Mouse (Mus musculus) heart, postnatal 0 days (tissue): Measurements from ENCODE around the gene Xrra1. TPM values are rescaled to one million over a fixed set of nuclear protein-coding genes. Genes with fewer than 3 reads are reported as not detected.

Source experiments
- ATAC-seq: fragments of 200-750 bp; cut with Nextera tagmentation; 2 replicates; pipeline ENCODE4 v1.8.0; 2017; ENCODE audit warnings: low read depth, moderate number of reproducible peaks, moderate library complexity; ENCODE audit not compliant: insufficient read depth
- DNase-seq: peaks from one replicate; pipeline ENCODE4 v3.0.0-alpha.2; 2016; ENCODE audit warnings: low spot score
- H3K27ac ChIP-seq: fragments of 300-500 bp; sonication (generic); 2 replicates; pipeline ENCODE4 v1.5.1; 2014; ENCODE audit warnings: low read depth, mild to moderate bottlenecking
- H3K27me3 ChIP-seq: fragments of 300-500 bp; sonication (generic); 2 replicates; pipeline ENCODE4 v1.6.1; 2014; ENCODE audit warnings: low read length, mixed read lengths; ENCODE audit not compliant: control insufficient read depth, insufficient read depth
- H3K36me3 ChIP-seq: fragments of 300-500 bp; sonication (generic); replicated peaks from 2 replicates; pipeline ENCODE4 v1.6.1; 2014; ENCODE audit warnings: low read length, mixed read lengths; ENCODE audit not compliant: control insufficient read depth, insufficient read depth
- H3K4me1 ChIP-seq: fragments of 300-500 bp; sonication (generic); 2 replicates; pipeline ENCODE4 v1.6.1; 2014; ENCODE audit warnings: antibody characterized with exemption; ENCODE audit not compliant: control insufficient read depth, insufficient read depth
- H3K4me2 ChIP-seq: fragments of 300-500 bp; sonication (generic); 2 replicates; pipeline ENCODE4 v1.6.1; 2014; ENCODE audit warnings: low read depth, mild to moderate bottlenecking, low read length, moderate library complexity
- H3K4me3 ChIP-seq: fragments of 300-500 bp; sonication (generic); 2 replicates; pipeline ENCODE4 v1.5.1; 2014; ENCODE audit warnings: low read depth, low read length
- H3K9ac ChIP-seq: fragments of 300-500 bp; sonication (generic); replicated peaks from 2 replicates; pipeline ENCODE4 v1.6.1; 2014; ENCODE audit warnings: low read depth, low read length, mixed read lengths
- H3K9me3 ChIP-seq: fragments of 300-500 bp; sonication (generic); replicated peaks from 2 replicates; pipeline ENCODE4 v1.6.1; 2016; ENCODE audit warnings: low read length; ENCODE audit not compliant: control insufficient read depth
- CTCF ChIP-seq: IDR thresholded peaks from 2 replicates; pipeline ENCODE4 v1.5.1; 2016; ENCODE audit warnings: antibody characterized with exemption, control low read depth, low read depth
- EP300 ChIP-seq: IDR thresholded peaks from 2 replicates; pipeline ENCODE4 v1.6.1; 2016; ENCODE audit warnings: antibody characterized with exemption, low read depth
- WGBS: fragments of 180-500 bp; shearing (Covaris S2); extraction: QIAGEN DNeasy Blood & Tissue Kit; methylation state at CpG from one replicate; pipeline ENCODE4 v1.1.7; 2014; 5-methylcytosine and 5-hydroxymethylcytosine counted together
- polyA plus RNA-seq: library from polyadenylated mRNA; unstranded; fragments of >200 nt; fragmentation: Nextera tagmentation; extraction: Ambion mirVana; gene quantifications from 2 replicates; pipeline ENCODE4 v1.2.1, GENCODE M21; 2015
- total RNA-seq: library from RNA; depleted of rRNA; stranded (reverse); fragments of >200 nt; gene quantifications from 2 replicates; pipeline ENCODE4 v1.2.3, GENCODE M21; 2014; ENCODE audit warnings: low replicate concordance; rRNA removed

Xrra1 gene
- total and polyA plus RNA-seq, 2 experiments from 2014 or later, result 0.08 TPM; not detected in 1

- TF ChIP-seq CTCF, result no peak
- TF ChIP-seq EP300, result peak; percentile 63
- peak overlapping the region; percentile 78 for H3K27ac ChIP-seq
- DNase-seq, result no peak
- no peak for ATAC-seq
- no peak overlapping the region for H3K4me2 ChIP-seq
- H3K27me3 ChIP-seq, result no peaks in the 10 kb centered on the region
- no peaks in the 10 kb centered on the region for H3K9me3 ChIP-seq
- H3K4me1 ChIP-seq, result peaks cover 33% of the 10 kb centered on the region
- WGBS, result 55% methylated on average over 8 of the region's 8 CpGs
- H3K4me3 ChIP-seq, result no peak overlapping the region
- H3K36me3 ChIP-seq, result no peaks in the 10 kb centered on the region
- no peak overlapping the region for H3K9ac ChIP-seq
Observed at GRCm38 (mm10) chr7:99962536-99963236, 103.8 kb downstream of the Xrra1 start.

GRCm38 (mm10) chr7:99963237-99963860 lies 104.4 kb downstream of the Xrra1 start:
- no peak for DNase-seq
- Histone ChIP-seq H3K27me3 (no peaks in the 10 kb centered on the region), H3K27ac (peak overlapping the region; percentile 78), H3K4me2 (no peak overlapping the region), H3K4me1 (peaks cover 33% of the 10 kb centered on the region), H3K9me3 (no peaks in the 10 kb centered on the region), H3K4me3 (no peak overlapping the region), H3K9ac (no peak overlapping the region), H3K36me3 (no peaks in the 10 kb centered on the region)
- WGBS, result 78% methylated on average over 3 of the region's 3 CpGs
- no peak for ATAC-seq
- no peak for TF ChIP-seq CTCF
- no peak; the same call in 1 of the 2 replicates for TF ChIP-seq EP300

DNA sequence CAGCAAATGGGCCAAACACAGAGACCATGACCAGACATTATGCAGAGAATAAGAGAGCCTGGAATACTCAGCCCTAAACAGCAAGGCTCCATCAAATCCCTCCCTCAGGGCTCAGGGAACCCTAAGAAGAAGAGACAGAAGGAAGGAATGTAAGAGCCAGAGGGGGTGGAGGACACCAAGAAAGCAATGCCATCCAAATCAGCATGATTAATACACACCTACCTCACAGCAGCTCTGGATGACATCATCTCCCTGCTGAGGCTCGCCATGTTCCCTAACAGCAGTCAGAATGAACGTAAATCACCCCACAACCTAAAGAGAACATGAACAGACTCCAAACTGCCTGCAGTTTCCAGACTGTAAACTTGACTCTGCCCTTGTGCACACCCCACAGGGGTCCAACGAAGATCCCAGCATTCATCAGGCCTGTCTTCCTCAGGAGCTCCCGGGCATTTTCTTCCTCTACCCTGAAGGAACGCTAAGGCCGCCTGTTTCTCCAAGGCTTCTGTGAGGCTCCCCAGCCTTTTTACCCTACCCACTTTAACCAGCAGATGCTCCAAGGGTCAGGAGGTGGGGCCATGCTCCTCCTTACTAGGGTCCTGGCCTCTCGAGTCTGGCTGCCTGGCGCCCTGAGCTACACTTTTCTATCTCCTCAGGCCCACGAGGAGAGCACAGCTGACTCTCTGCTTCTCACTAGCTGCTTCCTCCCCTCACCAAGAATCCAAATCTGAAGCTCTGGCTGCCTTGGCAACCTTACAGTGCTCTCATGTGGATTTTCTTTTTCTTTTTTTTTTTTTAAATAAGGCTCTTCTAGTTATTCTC lies 106.3 kb downstream of the Xrra1 start:
- TF ChIP-seq EP300 (no peak), CTCF (no peak)
- WGBS, result 33% methylated on average over 9 of the region's 9 CpGs
- ATAC-seq, result no peak; the same call in 1 of the 2 replicates
- Histone ChIP-seq H3K9ac (no peak overlapping the region), H3K27ac (peak overlapping the region; percentile 65), H3K9me3 (no peaks in the 10 kb centered on the region), H3K4me3 (no peak overlapping the region), H3K36me3 (no peaks in the 10 kb centered on the region), H3K4me1 (peaks cover 33% of the 10 kb centered on the region), H3K27me3 (no peaks in the 10 kb centered on the region), H3K4me2 (no peak overlapping the region)
- no peak for DNase-seq

- Histone ChIP-seq H3K9me3 (no peaks in the 10 kb centered on the region), H3K4me3 (no peak overlapping the region), H3K4me1 (peaks cover 30% of the 10 kb centered on the region), H3K4me2 (no peak overlapping the region), H3K36me3 (no peaks in the 10 kb centered on the region), H3K27me3 (no peaks in the 10 kb centered on the region), H3K27ac (peak overlapping the region; percentile 17; the same call in 1 of the 2 replicates), H3K9ac (no peak overlapping the region; the same call in 1 of the 2 replicates)
- DNase-seq (no peak), ATAC-seq (no peak)
- 66% methylated on average over 9 of the region's 9 CpGs for WGBS
- TF ChIP-seq EP300 (no peak), CTCF (no peak)
Observed at GRCm38 (mm10) chr7:99966011-99966721, 107.2 kb downstream of the Xrra1 start.

Other genes with a start within 250 kb of the Xrra1 start
- 5.2 and 6.4 TPM in 2 replicates for gene Tpbgl, start 232.0 kb upstream of the Xrra1 start, total RNA-seq
- gene Tpbgl, start 232.0 kb upstream of the Xrra1 start, polyA plus RNA-seq, result 0.98 and 1.2 TPM in 2 replicates
- 5.4 and 7.8 TPM in 2 replicates for gene Slco2b1, start 147.8 kb upstream of the Xrra1 start, total RNA-seq
- 2.1 and 2.4 TPM in 2 replicates for gene Slco2b1, start 147.8 kb upstream of the Xrra1 start, polyA plus RNA-seq
- not detected in 2 replicates for gene Olfr520, start 128.8 kb upstream of the Xrra1 start, total RNA-seq
- not detected in 2 replicates for gene Olfr520, start 128.8 kb upstream of the Xrra1 start, polyA plus RNA-seq
- not detected in 2 replicates for gene Olfr521, start 95.6 kb upstream of the Xrra1 start, total RNA-seq
- not detected in 2 replicates for gene Olfr521, start 95.6 kb upstream of the Xrra1 start, polyA plus RNA-seq
- gene Neu3, start 30.7 kb upstream of the Xrra1 start, total RNA-seq, result 3.7 and 4.7 TPM in 2 replicates
- gene Neu3, start 30.7 kb upstream of the Xrra1 start, polyA plus RNA-seq, result 3.0 and 3.3 TPM in 2 replicates
- 57.2 and 79.1 TPM in 2 replicates for gene Spcs2, start 4.3 kb downstream of the Xrra1 start, total RNA-seq
- gene Spcs2, start 4.3 kb downstream of the Xrra1 start, polyA plus RNA-seq, result 146 and 155 TPM in 2 replicates
- gene Rnf169, start 121.3 kb downstream of the Xrra1 start, total RNA-seq, result 11.0 and 11.5 TPM in 2 replicates
- 2.1 and 2.3 TPM in 2 replicates for gene Rnf169, start 121.3 kb downstream of the Xrra1 start, polyA plus RNA-seq
- gene Chrdl2, start 147.1 kb downstream of the Xrra1 start, total RNA-seq, result not detected in 2 replicates
- 0.12 and 0.15 TPM in 2 replicates for gene Chrdl2, start 147.1 kb downstream of the Xrra1 start, polyA plus RNA-seq